Mouse (Mus musculus) frontal cortex, adult 2 months (tissue): ENCODE data around the gene Med7. TPM values are rescaled to one million over a fixed set of nuclear protein-coding genes. Genes with fewer than 3 reads are reported as not detected.

ENCODE experiments used
- DNase-seq, 2 experiments: peaks; one replicate each; pipeline ENCODE4 v3.0.0; 2022; ENCODE audit warnings: low spot score in 1 of 2; ENCODE audit errors: extremely low spot score in 1 of 2
- polyA plus RNA-seq: library from polyadenylated mRNA; depleted of rRNA; stranded (reverse); fragments of >200 nt; gene quantifications from 2 replicates; pipeline ENCODE4 v1.2.3, GENCODE M21; 2012; rRNA removed

Med7 gene
- polyA plus RNA-seq, 1 experiment: 31.8 TPM

GRCm38 (mm10) chr11:46488231-46488630 is 51.5 kb downstream of the Med7 start:
- DNase-seq: no peak

DNA sequence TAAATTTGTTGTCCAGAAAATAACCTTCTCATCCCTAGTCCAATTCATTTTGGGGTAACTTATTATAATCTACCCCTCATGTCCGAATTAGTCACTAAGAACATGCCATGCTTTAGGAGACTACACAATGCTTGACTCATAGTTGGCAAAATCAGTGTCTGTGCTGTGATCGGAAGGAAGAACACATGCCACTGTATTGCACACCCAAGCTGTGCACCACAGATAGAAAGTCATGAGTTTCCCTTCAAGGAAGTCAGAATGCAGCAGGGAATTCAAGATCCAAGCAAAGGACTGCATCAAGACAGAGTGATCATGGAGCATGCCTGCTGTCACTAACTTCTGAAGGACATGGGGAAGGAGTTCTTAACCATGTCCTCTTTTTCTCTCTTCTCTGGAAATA is 51.9 kb downstream of the Med7 start:
- DNase-seq: no peak

Other genes with a start within 250 kb of the Med7 start
- gene Fndc9, start 201.4 kb upstream of the Med7 start, polyA plus RNA-seq: 0.68 and 0.71 TPM in 2 replicates
- gene Cyfip2, start 124.1 kb upstream of the Med7 start, polyA plus RNA-seq: 211 and 223 TPM in 2 replicates
- 0.20 and 0.36 TPM in 2 replicates for gene Itk, start 47.4 kb upstream of the Med7 start, polyA plus RNA-seq
- gene Fam71b, start 40.4 kb upstream of the Med7 start, polyA plus RNA-seq: not detected in 2 replicates
- 1.6 and 2.0 TPM in 2 replicates for gene Havcr2, start 18.0 kb downstream of the Med7 start, polyA plus RNA-seq
- gene Gm12169, start 87.3 kb downstream of the Med7 start, polyA plus RNA-seq: not detected in 2 replicates
- gene BC053393, start 134.6 kb downstream of the Med7 start, polyA plus RNA-seq: 0.04 TPM in 1 of 2 replicates, not detected in the other
- not detected in 2 replicates for gene Dppa1, start 192.3 kb downstream of the Med7 start, polyA plus RNA-seq